Mouse (Mus musculus) myocyte (in vitro differentiated cells): ENCODE measurements around the gene Slc12a3.

Experiments used
- MAX ChIP-seq: IDR thresholded peaks from one replicate; pipeline ENCODE4 v1.6.1; 2011; ENCODE audit warnings: low read depth, mild to moderate bottlenecking, control low read depth
- MYOG ChIP-seq, 3 experiments: IDR thresholded peaks; one replicate each; pipeline ENCODE4 v1.6.1; 2011; ENCODE audit warnings: control low read depth in 2 of 3, low read depth in 2 of 3, mild to moderate bottlenecking in 2 of 3; ENCODE audit not compliant: insufficient read length in 2 of 3, control insufficient read depth in 1 of 3, insufficient read depth in 1 of 3
- POLR2A ChIP-seq: IDR thresholded peaks from one replicate; pipeline ENCODE4 v1.6.1; 2011; ENCODE audit warnings: low read depth, mild to moderate bottlenecking, control low read depth, moderate library complexity; ENCODE audit not compliant: insufficient read length

- no peak for TF ChIP-seq MYOG (IDR thresholded peaks at IDR 0.05; ENCODE audit: control insufficient read depth in 1 of 3, insufficient read depth in 1 of 3, insufficient read length in 2 of 3, low read depth in 2 of 3)
- TF ChIP-seq POLR2A = no peak
- TF ChIP-seq MAX = no peak
Measured at GRCm38 (mm10) chr8:94364686-94365312, 35.8 kb downstream of the Slc12a3 start.
